Mouse (Mus musculus) splenic B cell, adult 2 months (primary cell): Measurements from ENCODE around the gene Ubash3a.
"Not testable (repeated sequence)": the region's sequence is repeated elsewhere in the genome, so short reads cannot be mapped to it uniquely, and the experiment has no call there.

ENCODE experiments used
- DNase-seq: peaks from one replicate; pipeline ENCODE4 v3.0.0-alpha.2; 2011; ENCODE audit warnings: low read depth, low spot score
- H3K27me3 ChIP-seq: 2 replicates; pipeline ENCODE4 v1.6.1; 2012; ENCODE audit warnings: mild to moderate bottlenecking, low read length, moderate library complexity, mixed read lengths; ENCODE audit not compliant: control insufficient read depth, poor library complexity, insufficient read depth, severe bottlenecking
- H3K36me3 ChIP-seq: 2 replicates; pipeline ENCODE4 v1.6.1; 2012; ENCODE audit warnings: mild to moderate bottlenecking, low read length, moderate library complexity, mixed read lengths; ENCODE audit not compliant: control insufficient read depth, poor library complexity, insufficient read depth, severe bottlenecking

Gene Ubash3a

GRCm38 (mm10) chr17:31262715-31263114, 55.0 kb downstream of the Ubash3a start:
- no peak for DNase-seq
- no peaks in the 10 kb centered on the region for H3K36me3 ChIP-seq
- no peaks in the 10 kb centered on the region for H3K27me3 ChIP-seq

GRCm38 (mm10) chr17:31263770-31264169, 56.1 kb downstream of the Ubash3a start:
- DNase-seq = peak; percentile 33
- Histone ChIP-seq H3K27me3 (no peaks in the 10 kb centered on the region), H3K36me3 (no peaks in the 10 kb centered on the region)

- H3K36me3 ChIP-seq = no peaks in the 10 kb centered on the region
- no peak for DNase-seq
- no peaks in the 10 kb centered on the region for H3K27me3 ChIP-seq
Observed at GRCm38 (mm10) chr17:31264372-31264771, 56.7 kb downstream of the Ubash3a start.

DNA sequence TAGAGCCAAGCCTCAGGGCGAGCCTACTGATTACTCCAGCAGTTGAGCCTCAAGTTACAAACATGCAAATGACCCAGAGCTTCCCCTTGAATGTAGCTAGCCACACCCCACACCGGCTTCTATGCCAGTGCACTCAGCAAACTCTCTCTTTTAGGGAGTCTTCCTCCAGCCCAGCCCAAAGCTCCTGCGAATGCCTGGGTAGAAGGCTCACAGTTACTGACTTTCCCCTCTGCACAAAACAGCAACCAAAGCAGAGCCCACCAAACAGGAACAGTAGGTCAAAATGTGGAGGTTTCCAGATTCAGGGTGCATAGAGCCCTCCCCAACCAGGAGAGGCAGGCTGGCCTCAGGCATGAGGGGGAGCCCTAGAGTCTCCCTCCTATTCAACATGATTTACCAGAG, 57.5 kb downstream of the Ubash3a start:
- no peaks in the 10 kb centered on the region for H3K27me3 ChIP-seq
- peak; percentile 63 for DNase-seq

GRCm38 (mm10) chr17:31265831-31266230, 58.2 kb downstream of the Ubash3a start:
- no peaks in the 10 kb centered on the region for H3K36me3 ChIP-seq
- H3K27me3 ChIP-seq = no peaks in the 10 kb centered on the region

More for the DNA sequence above, 57.5 kb downstream of the Ubash3a start:
- H3K36me3 ChIP-seq = no peaks in the 10 kb centered on the region

GRCm38 (mm10) chr17:31266321-31266950, 58.8 kb downstream of the Ubash3a start:
- Histone ChIP-seq H3K36me3 (no peaks in the 10 kb centered on the region), H3K27me3 (no peaks in the 10 kb centered on the region)
- DNase-seq = no peak

More at GRCm38 (mm10) chr17:31265831-31266230, 58.2 kb downstream of the Ubash3a start:
- DNase-seq = no peak

DNA sequence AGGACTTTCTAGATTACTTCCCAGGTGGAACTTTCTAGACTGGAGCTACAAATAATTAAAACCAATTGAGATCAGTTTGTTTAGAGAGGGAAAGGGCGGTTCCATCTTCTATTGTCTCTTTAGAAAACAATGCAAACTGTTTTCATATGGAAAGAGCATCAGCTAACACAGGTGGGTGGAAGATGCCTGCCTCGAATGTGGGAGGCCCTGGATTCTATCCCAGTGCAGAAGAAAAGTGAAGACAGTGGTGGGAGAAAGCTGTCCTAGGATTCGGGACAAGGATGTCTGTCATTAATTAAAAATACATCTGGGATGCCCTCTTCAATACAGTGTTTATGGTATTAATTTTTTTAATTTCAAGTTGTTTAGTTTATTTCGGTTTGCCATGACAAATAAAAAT, 59.5 kb downstream of the Ubash3a start:
- no peaks in the 10 kb centered on the region for H3K27me3 ChIP-seq

DNA sequence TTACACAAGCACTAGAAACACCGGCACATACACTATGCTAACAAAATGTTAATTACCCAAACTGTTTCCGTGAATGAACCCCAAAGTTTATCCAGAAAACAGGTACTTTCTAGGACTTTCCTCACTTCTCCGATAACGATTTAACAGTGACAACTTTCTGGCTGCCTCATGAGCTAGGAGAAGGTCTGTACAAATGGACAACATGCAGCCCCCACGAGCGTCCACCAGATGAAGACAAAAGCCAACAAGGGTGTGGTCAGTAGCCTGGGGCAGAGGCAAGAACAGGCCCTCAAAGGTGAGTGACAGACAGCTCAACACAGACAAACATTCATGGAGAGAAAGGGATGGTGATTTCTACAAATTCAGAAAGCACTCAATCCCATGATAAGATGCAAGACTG, 59.9 kb downstream of the Ubash3a start:
- Histone ChIP-seq H3K36me3 (no peaks in the 10 kb centered on the region), H3K27me3 (no peaks in the 10 kb centered on the region)
- no peak for DNase-seq

More for the DNA sequence above, 59.5 kb downstream of the Ubash3a start:
- no peaks in the 10 kb centered on the region for H3K36me3 ChIP-seq
- no peak for DNase-seq

- H3K27me3 ChIP-seq = no peaks in the 10 kb centered on the region
- no peaks in the 10 kb centered on the region for H3K36me3 ChIP-seq
- DNase-seq = no peak
Observed at GRCm38 (mm10) chr17:31268016-31268415, 60.3 kb downstream of the Ubash3a start.

- no peak for DNase-seq
- H3K27me3 ChIP-seq = no peaks in the 10 kb centered on the region
- no peaks in the 10 kb centered on the region for H3K36me3 ChIP-seq
Observed at GRCm38 (mm10) chr17:31269761-31270160, 62.1 kb downstream of the Ubash3a start.

DNA sequence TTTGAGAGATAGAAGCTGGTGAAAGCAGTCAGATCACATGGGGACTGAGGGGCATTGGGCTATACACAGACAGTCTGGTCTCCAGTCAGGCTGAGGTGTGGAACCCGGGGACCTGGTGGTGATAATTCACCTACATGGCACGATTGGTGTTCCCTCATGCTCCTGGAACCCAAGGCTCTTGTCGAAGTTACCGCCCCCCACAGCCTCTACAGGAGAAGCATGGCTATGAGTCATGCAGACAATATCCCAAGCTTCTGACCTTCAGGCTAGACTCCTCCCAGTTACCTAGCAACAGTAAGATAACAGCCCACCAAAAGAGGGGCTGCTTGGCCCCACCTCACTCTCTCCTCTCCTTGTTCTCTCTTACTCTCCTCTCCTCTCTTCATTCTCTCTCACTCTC, 62.6 kb downstream of the Ubash3a start:
- no peak for DNase-seq
- Histone ChIP-seq H3K27me3 (no peaks in the 10 kb centered on the region), H3K36me3 (no peaks in the 10 kb centered on the region)

DNA sequence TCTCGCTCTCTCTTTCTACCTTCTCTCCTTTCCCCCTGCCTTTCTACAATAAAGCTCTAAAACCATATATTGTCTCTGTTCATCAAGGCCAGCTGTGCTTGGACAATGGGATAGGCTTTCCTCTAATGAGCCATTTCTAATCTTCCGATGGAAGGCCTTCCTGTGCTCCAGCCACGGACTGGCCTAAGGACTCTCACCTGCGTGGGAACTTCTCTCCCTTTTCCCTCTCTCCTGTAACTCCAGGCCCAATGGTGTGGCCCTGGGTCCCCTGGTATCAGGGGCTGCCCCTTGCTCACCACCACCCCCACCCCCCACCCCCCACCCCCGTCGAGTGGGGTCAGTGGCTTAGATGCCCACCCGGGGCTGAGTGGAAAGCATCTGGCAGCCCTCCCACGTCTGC, 63.1 kb downstream of the Ubash3a start:
- not testable (repeated sequence) for H3K36me3 ChIP-seq, H3K27me3 ChIP-seq, DNase-seq

DNA sequence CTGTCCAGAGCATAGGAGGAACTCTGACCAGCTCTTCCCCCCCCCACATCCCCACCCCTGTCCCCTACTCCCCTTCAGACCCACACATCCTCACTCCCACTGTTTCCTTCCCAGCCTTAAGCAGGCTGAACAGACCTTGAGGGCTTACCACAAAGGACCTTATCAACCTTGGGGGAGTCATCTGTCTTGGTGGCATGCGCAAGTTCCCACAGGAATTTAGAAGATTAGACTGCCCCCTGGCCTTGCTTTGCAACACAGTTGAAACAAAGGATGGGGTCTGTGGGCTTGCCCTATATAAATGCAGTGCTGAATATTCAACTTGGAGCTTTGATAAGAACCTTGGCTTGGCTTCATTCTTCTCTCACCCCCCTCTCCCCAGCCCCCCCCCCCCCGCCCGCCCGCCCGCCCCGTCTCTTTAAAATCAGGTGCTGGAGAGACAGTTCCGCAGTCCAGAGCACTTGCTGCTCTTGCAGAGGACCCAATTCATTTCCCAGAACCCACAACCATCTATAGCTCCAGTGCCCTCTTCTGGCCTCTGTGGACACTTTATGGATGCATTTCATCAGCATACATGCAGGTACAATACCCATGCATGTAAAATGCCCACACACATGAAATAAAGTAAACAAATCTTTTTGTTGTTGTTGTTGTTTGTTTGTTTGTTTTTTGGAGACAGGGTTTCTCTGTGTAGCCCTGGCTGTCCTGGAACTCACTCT, 63.6 kb downstream of the Ubash3a start:
- DNase-seq = no peak
- Histone ChIP-seq H3K27me3 (no peaks in the 10 kb centered on the region), H3K36me3 (no peaks in the 10 kb centered on the region)

DNA sequence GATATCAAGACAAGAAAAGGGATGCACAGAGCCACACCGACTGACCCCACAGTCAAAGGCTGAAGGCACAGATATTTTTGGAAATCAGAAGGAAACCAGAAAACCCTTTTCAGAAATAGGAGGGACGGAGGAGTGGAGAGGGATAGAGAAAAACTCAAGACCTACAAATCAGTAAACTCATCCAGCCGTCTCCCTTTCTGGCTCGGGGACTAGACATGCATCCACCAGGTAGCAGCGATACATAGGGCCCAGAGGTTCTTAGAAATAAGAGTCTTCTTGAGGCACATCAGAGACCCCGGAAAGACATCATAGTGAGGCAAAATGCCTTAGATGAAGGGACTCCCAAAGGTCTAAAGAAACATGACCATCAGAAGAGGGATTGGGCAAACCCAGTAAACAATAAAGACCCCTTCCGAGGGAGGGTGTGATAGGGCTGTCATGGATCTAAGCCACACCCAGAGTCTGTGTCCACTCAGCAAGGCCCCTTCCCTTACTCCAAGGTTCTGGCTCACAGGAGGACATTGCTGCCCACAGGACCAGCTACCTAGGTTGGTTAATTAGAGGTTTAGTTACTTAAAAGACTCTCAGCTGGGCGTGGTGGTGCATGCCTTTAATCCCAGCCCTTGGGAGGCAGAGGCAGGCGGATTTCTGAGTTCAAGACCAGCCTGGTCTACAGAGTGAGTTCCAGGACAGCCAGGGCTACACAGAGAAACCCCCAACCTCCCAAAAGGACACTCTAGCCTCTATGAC, 64.9 kb downstream of the Ubash3a start:
- no peaks in the 10 kb centered on the region for H3K36me3 ChIP-seq
- no peak for DNase-seq
- no peaks in the 10 kb centered on the region for H3K27me3 ChIP-seq

- DNase-seq = no peak
- no peaks in the 10 kb centered on the region for H3K36me3 ChIP-seq
Observed at GRCm38 (mm10) chr17:31273631-31274030, 66.0 kb downstream of the Ubash3a start.

More at GRCm38 (mm10) chr17:31273631-31274030, 66.0 kb downstream of the Ubash3a start:
- H3K27me3 ChIP-seq = no peaks in the 10 kb centered on the region
